Mouse (Mus musculus) gastrocnemius, adult 2 months (tissue): ENCODE results near the gene Cstf2. TPM values are rescaled to one million over a fixed set of nuclear protein-coding genes. Genes with fewer than 3 reads are reported as not detected.

ENCODE experiments used
- DNase-seq: peaks from one replicate; pipeline ENCODE4 v3.0.0; 2022
- H3K27ac ChIP-seq: fragments of 200-600 bp; 2 replicates; pipeline ENCODE4 v1.8.1; 2022; ENCODE audit warnings: mild to moderate bottlenecking
- H3K4me3 ChIP-seq: fragments of 200-600 bp; 2 replicates; pipeline ENCODE4 v1.8.1; 2022; ENCODE audit warnings: mild to moderate bottlenecking, moderate library complexity
- CTCF ChIP-seq: fragments of 200-600 bp; IDR thresholded peaks from 2 replicates; pipeline ENCODE4 v1.8.1; 2022; ENCODE audit warnings: antibody characterized with exemption, mild to moderate bottlenecking, moderate library complexity
- intact Hi-C: fragments of 180-260 bp; cut with DNase I; formaldehyde crosslinking; loops from one replicate; pipeline ENCODE4 v1.15.1; 2025
- long read RNA-seq, 2 experiments: library from polyadenylated mRNA; stranded (forward); transcript quantifications; one replicate each; pipeline ENCODE4 v2.0.0; 2021
- total RNA-seq, 2 experiments: library from RNA; stranded (reverse); gene quantifications; 2 replicates each; pipeline ENCODE4 v1.2.3; 2021

Cstf2 gene
- 1 to 10 TPM; 6.9 to 7.9 TPM for total RNA-seq
- long read RNA-seq, experiment 1, full-length matches to known transcripts: 8 of 12 reads
- long read RNA-seq, experiment 1, partial matches to known transcripts: 1 of 12 reads
- long read RNA-seq, experiment 1, other reads (novel, unspliced or antisense): 3 of 12 reads
- long read RNA-seq, experiment 2, full-length matches to known transcripts: 6 of 9 reads
- long read RNA-seq, experiment 2, partial matches to known transcripts: 0 of 9 reads
- long read RNA-seq, experiment 2, other reads (novel, unspliced or antisense): 3 of 9 reads

DNA sequence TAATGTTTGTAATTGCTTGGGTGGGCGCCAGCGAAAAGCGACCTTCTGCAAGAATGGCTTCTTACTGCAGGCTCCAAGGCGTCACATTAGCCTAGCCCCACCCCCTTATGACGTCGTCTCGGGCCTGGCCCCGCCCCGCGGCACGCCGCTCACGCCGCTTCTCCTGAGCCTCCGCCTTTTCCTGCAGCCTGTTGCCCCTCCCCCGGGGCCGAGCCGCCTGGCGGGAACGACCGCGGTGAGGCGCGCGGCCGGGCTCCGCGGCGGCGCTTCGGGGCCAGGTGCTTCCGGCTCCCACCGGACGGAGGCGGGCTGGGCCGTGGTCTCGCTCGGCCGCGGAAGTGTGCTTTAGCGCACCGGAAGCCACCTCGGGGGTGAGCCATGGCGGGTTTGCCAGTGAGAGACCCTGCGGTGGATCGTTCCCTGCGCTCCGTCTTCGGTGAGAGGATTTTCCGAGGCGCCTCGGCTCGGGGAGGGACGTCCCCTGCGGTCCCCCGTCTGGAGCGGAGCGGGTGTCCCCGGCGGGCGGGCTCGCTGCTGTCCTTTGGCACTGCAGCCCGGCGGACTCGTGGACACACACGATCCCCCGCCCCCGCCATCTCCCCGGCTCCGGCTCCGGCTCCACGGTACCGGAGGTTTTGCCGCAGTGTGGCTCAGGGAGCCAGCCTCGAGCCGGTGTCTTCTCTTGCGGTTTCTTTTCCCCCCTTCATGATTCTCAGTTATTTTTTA lies at the start of gene Cstf2:
Gene Cstf2, plus strand, starts transcription at position 201 of the 726 bp plus-strand sequence.
- Histone ChIP-seq H3K4me3 (peak within 1 kb of the TSS; percentile 82), H3K27ac (peak within 1 kb of the TSS; percentile 92)
- intact Hi-C loops: no loop called here
- peak; percentile 94 for DNase-seq
- TF ChIP-seq CTCF: peak; percentile 27; the same call in 1 of the 2 replicates

DNA sequence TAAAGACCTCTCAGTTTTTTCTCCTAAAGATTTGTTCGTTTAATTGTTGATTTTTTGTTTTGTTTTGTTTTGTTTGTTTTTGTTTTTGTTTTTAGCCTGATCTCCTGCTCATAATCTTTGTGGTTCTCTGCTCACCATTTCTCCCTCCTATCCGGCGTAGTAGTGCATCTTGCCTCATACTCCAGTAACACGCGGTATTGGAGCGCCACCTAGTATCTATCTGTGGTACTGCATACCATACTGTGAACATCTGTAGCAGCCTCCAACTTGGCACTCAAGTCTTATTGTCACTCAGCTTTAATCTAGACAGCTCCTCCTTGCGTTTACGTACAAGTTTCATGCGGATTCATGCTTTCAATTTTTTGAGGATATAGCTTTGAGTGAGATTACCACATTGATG lies 40.0 kb upstream of the Cstf2 start:
- peak; percentile 51 for DNase-seq
- peak; percentile 82 for TF ChIP-seq CTCF
- no peak overlapping the region for H3K4me3 ChIP-seq
- intact Hi-C loops: loop anchor here (2.0 to 5.0 kb wide), 2 partner anchors 70 to 87 kb away; no protein-coding TSS in a partner anchor
- H3K27ac ChIP-seq: no peak overlapping the region

DNA sequence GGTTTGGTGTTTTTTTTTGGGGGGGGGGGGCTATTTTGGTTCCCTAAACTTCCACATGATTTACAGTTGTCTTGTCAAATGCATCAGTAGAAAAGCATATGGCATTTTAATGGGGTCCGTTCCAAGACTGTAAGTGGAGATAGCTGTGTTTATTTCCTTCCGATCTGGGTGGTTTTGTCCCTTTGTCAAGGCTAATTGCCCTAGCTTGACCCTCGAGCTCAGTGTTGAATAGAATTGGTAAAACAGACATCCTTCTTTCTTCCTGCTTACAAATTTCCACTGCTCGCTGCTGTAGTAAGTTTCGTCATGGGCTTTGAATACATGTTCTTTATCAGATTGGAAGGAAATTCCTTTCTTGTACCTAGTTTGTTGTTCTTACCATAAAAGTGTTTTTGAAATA lies 38.3 kb upstream of the Cstf2 start:
- intact Hi-C loops: no loop called here
- no peak for DNase-seq
- peak overlapping the region; percentile 74 for H3K27ac ChIP-seq
- H3K4me3 ChIP-seq: no peak overlapping the region
- TF ChIP-seq CTCF: no peak

GRCm38 (mm10) chrX:134048994-134049393 lies 10.0 kb upstream of the Cstf2 start:
- Histone ChIP-seq H3K27ac (no peak overlapping the region), H3K4me3 (no peak overlapping the region)
- intact Hi-C loops: no loop called here
- DNase-seq: no peak
- TF ChIP-seq CTCF: peak; percentile 27; the same call in 1 of the 2 replicates

GRCm38 (mm10) chrX:134056897-134057296 lies 2.1 kb upstream of the Cstf2 start:
- peak; percentile 18 for DNase-seq
- intact Hi-C loops: no loop called here
- no peak for TF ChIP-seq CTCF
- Histone ChIP-seq H3K4me3 (no peak overlapping the region), H3K27ac (0 out of 2 replicates have a peak overlapping the region, but pooled peaks have one; percentile 25)

DNA sequence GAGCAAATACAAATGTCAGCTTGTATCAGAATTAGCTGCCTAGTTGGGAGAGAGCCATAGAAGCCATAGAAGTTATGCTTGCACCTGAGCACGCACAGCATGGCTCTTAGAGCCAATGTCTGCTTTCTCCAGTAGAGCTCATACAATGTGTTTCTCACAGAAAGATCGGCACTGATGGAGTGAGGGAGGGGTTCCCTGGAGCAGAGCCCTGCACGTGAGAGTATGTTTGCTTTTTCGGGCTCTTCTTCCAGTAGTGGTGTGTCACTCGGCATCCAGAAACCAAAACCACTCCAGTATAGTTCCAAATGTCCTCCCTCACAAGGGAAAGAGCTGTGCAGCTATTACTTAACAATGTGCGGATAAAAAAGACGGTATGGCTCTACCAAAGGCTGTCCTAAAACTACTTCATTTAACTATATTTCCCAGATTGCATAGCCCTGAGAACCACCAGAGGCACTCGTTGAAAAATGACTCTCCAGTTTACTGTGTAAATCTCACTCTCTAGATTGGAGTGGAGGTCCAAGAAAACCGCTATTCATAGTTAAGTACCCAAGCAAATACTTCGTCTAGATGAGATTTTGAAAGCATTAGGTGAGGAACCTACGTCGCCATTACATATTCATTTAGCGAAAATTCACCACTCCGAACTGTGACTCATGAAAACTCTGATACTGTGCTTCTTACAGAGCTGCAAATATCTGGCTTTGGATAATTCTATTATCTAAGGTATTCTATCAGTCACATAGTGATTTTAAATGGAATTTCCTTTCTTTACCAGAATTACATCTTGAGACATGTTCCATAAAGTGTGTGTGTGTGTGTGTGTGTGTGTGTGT lies 729 bp upstream of the Cstf2 start:
- Histone ChIP-seq H3K4me3 (peak overlapping the region; percentile 82), H3K27ac (peak overlapping the region; percentile 92; the same call in 1 of the 2 replicates)
- no peak for TF ChIP-seq CTCF
- intact Hi-C loops: no loop called here
- DNase-seq: peak; percentile 20

DNA sequence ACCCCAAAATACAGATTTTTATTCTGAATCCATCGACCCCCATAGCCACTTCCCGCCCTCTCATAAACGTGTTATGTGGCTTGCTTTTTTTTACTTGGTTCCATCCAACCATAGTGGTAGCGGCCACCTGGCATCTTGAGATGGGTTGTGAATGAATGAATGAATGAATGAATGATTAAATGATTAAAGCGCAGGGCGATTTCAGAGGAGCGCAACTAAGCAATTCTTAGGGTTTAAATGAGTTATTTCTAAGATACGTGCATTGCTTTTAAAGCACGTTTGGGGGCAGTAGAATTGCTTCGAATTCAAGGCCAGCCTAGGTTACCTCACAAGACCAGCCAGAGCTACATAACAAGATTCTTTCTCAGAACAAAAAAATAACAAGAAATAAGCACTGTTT lies 777 bp downstream of the Cstf2 start:
- no peak; the same call in 1 of the 2 replicates for TF ChIP-seq CTCF
- intact Hi-C loops: loop anchor here (10.0 kb wide), 1 partner anchor 215 kb away; the partner anchor contains the start of gene Trmt2b
- Histone ChIP-seq H3K27ac (peak overlapping the region; percentile 92), H3K4me3 (peak overlapping the region; percentile 82)
- no peak for DNase-seq

DNA sequence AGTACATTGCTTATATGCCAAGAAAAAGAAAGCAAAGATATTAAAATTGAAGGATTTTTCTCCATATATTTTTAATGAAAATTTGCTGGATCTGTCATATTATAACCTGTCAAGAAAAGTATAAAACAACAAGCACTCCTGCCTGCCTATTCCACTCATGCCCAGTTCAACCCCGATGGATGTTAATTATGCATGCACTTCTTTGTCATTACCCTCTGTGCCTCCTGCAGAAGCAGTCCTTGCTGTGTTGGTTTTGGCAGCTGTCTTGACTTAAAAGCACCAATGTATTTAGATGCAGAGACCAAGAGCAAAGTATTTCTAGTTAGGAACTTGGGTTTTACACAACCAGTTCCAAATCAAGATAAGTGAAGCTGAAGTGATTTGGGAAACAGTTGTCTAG lies 26.5 kb downstream of the Cstf2 start:
- H3K27ac ChIP-seq: no peak overlapping the region
- TF ChIP-seq CTCF: no peak
- no peak overlapping the region for H3K4me3 ChIP-seq
- intact Hi-C loops: no loop called here
- no peak for DNase-seq

GRCm38 (mm10) chrX:134102641-134103040 lies 43.7 kb downstream of the Cstf2 start:
- H3K27ac ChIP-seq: no peak overlapping the region
- H3K4me3 ChIP-seq: no peak overlapping the region
- intact Hi-C loops: no loop called here

DNA sequence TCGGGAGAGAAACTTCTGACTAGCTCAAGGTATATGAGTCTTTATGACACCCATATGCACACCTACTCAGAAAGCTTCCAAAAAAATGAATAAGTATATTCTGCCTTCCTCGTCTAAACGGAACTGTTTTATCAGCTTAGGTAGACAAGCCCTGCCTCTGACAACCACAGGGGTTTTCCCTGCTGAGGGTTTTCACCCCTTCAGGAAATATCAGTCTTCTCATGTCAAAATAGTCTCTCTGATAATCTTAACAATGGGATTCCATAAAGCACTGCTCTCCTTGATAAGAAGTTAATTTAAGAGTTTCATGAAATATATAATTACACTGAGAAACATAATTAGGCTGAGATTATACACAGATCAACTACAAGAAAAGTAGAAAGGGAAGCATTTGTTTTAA lies 52.8 kb downstream of the Cstf2 start:
- DNase-seq: no peak
- Histone ChIP-seq H3K4me3 (no peak overlapping the region), H3K27ac (no peak overlapping the region)
- intact Hi-C loops: no loop called here
- no peak for TF ChIP-seq CTCF

More at GRCm38 (mm10) chrX:134102641-134103040, 43.7 kb downstream of the Cstf2 start:
- TF ChIP-seq CTCF: no peak
- DNase-seq: no peak

DNA sequence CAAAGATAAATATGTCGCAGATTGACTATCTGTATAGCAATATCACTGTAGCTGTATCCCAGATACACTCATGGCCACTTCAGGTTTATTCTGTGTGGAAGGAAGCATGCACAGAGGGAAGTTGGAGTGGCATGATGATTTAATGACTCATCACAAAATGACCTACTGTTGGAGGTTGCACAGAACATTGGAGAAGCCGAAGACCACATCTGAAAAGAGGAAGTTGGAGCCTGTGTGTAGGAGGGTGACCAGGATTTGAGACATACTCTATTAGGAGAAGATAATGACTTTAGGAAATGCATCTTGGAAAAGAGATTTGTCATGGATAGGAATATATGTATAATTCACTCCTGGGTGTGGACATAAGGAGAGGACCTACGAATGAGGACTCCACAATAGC lies 57.4 kb downstream of the Cstf2 start:
- intact Hi-C loops: no loop called here
- Histone ChIP-seq H3K27ac (no peak overlapping the region), H3K4me3 (no peak overlapping the region)
- no peak for TF ChIP-seq CTCF
- DNase-seq: no peak

DNA sequence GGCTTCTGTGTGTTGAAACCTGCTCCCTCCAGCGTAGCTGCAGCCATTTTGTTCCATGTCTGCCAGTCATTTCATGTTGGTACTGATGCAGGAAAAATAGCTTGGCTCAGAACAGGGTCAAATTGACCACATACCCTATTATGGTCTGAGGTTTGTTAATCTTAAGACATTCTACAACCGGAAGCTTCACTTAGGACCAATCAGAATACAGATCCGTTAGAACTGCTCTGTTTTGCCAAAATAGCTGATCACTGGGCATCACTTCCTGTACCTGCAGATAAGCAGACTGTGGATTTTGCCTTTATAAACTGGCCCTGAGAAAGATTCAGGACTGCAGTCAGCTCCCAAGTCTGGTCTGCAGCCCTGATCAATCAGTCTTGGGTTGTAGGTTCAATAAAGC lies 69.6 kb downstream of the Cstf2 start:
- intact Hi-C loops: no loop called here

GRCm38 (mm10) chrX:134132295-134132694 lies 73.3 kb downstream of the Cstf2 start:
- TF ChIP-seq CTCF: peak; percentile 49
- Histone ChIP-seq H3K4me3 (no peak overlapping the region), H3K27ac (no peak overlapping the region)
- intact Hi-C loops: no loop called here
- DNase-seq: no peak

More for the DNA sequence above, 69.6 kb downstream of the Cstf2 start:
- Histone ChIP-seq H3K27ac (no peak overlapping the region), H3K4me3 (no peak overlapping the region)
- no peak for TF ChIP-seq CTCF
- DNase-seq: no peak
